Mouse (Mus musculus): ENCODE results near the gene Zfhx2. TPM values are rescaled to one million over a fixed set of nuclear protein-coding genes. Genes with fewer than 3 reads are reported as not detected.

The Zfhx2 gene
- polyA plus RNA-seq (2012; ENCODE audit: insufficient read depth, low replicate concordance), result 10.0 and 16.4 TPM in 2 replicates

DNA sequence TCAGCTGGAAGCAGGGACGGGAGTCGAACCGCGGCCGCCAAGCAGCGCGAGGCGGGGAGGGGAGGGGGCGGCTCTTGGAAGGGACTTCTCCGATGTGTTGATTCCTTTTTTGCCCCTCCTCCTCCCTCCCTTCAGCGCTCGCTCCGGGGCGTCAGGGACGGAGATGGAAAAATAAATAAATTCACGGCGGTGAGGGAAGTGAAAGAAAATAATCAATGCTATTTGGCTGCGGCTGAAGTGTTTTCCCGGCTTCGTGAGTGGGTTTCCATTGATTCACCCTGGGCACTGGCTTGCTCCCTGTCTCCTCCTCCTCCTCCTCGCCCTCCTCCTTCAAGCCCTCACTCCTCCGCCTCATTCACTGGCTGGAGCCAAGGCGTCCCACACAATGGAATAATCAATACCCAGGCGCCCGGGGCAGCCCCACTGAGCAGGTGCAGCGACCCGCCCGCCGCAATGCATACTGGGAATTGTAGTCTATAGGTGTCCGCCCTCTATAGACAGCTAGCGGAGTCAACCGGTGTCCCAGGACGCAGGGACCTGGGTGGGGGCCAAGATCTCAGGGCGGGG is at the start of gene Zfhx2:
TSS of gene Zfhx2 (minus strand) at position 314 of the 567 bp plus-strand sequence.
- Histone ChIP-seq H3K36me3 (replicated peaks; ENCODE audit: low read length) (peaks cover 6% of the 10 kb centered on the region), H3K27me3 (replicated peaks) (no peaks in the 10 kb centered on the region), H3K4me1 (peaks cover 84% of the 10 kb centered on the region), H3K4me3 (replicated peaks) (peak within 1 kb of the TSS; percentile 96), H3K9me3 (no peaks in the 10 kb centered on the region)
- TF ChIP-seq GATA1 (IDR thresholded peaks at IDR 0.05; ENCODE audit: borderline replicate concordance, low read length), result no peak
- no peak for TF ChIP-seq FLI1 (IDR thresholded peaks at IDR 0.05; ENCODE audit: low read length)

DNA sequence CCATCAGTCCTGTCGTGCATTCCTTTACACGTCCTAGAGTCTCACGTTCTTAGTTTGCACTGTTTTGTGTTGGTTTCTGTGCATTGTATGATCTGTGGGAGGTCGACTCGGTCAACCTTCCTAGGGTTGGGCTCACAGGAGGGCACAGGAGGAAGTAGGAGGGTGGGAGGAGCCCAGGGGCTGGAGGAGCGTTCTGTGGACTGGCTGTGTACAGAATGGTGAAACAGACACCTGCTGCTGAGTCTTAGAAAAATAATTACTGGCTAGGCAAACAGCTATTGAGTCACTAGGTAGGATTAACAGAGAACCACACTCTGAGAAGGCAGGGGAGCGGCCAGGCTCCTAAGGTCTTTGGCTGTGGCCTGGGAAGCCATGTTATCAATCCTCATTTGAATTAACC is 47.2 kb upstream of the Zfhx2 start:
- Histone ChIP-seq H3K4me1 (peaks cover 26% of the 10 kb centered on the region), H3K4me3 (replicated peaks) (no peak overlapping the region), H3K9me3 (no peaks in the 10 kb centered on the region), H3K27me3 (replicated peaks) (peaks cover 38% of the 10 kb centered on the region), H3K36me3 (replicated peaks; ENCODE audit: low read length) (no peaks in the 10 kb centered on the region)
- TF ChIP-seq FLI1 (IDR thresholded peaks at IDR 0.05; ENCODE audit: low read length), result no peak
- TF ChIP-seq GATA1 (IDR thresholded peaks at IDR 0.05; ENCODE audit: borderline replicate concordance, low read length), result no peak

DNA sequence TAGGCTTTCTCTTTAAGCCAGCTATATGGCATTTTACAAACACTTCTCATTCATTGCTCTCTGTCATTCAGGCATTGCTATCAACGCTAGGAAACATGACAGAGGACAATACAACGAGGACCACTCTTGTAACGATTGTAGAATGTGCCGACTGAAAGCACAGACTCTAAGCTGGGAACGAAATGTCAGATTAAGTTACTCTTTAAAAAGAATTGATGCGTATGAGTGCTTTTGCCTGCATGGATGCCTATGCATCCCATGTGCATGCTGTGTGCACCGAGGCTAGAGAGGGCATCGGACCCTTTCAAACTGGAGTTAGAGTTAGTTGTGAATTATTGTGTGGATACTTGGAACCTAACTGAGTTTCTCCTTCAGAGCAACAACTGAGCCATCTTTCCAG is 43.6 kb upstream of the Zfhx2 start:
- Histone ChIP-seq H3K27me3 (replicated peaks) (peaks cover 38% of the 10 kb centered on the region), H3K4me3 (replicated peaks) (no peak overlapping the region), H3K4me1 (peaks cover 13% of the 10 kb centered on the region), H3K36me3 (replicated peaks; ENCODE audit: low read length) (no peaks in the 10 kb centered on the region), H3K9me3 (peaks cover 15% of the 10 kb centered on the region; the same call in 1 of the 2 replicates)
- TF ChIP-seq FLI1 (IDR thresholded peaks at IDR 0.05; ENCODE audit: low read length) (no peak), GATA1 (IDR thresholded peaks at IDR 0.05; ENCODE audit: borderline replicate concordance, low read length) (no peak)

DNA sequence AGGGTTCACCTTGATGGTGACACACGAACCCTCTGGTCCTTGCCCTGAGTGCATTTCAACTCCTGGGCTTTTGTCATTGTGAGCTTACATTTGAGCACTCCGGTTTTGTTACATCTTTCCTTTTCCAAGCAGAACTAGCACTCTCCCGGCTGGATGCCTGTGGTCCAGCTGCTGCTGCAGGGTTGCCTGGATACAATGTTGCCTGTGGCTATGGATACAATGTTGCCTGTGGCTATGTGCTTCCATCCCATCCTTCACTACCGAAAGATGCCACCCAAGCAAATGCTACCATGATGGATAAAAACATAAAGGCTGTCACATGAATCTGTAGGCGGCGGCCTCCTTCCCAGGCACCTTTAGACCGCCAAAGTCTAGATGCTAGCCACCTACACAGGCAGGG is 34.4 kb upstream of the Zfhx2 start:
- TF ChIP-seq GATA1 (IDR thresholded peaks at IDR 0.05; ENCODE audit: borderline replicate concordance, low read length), result no peak
- no peak for TF ChIP-seq FLI1 (IDR thresholded peaks at IDR 0.05; ENCODE audit: low read length)
- Histone ChIP-seq H3K4me3 (replicated peaks) (no peak overlapping the region), H3K9me3 (peaks cover 6% of the 10 kb centered on the region), H3K36me3 (replicated peaks; ENCODE audit: low read length) (no peaks in the 10 kb centered on the region), H3K27me3 (replicated peaks) (peaks cover 73% of the 10 kb centered on the region), H3K4me1 (peaks cover 17% of the 10 kb centered on the region)

DNA sequence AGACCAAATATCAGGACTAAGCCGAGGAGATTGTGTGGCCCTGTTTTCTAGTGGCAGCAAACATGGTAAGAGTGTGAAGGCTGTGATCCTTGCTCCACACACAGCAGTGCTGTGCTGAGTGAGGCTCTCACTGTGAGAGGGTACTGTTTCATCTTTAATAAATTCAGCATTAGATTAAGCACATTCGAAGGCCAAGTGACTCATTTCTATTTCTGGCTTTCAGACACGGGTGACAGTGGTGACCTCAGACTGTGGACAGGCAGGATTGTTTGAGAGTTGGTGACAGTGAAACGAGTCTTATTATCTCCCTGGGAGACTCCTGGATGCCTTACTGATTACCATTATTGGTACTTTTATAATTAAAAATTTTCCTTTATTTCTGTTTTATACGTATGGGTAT is 33.6 kb upstream of the Zfhx2 start:
- H3K9me3 ChIP-seq, result peaks cover 6% of the 10 kb centered on the region
- H3K4me3 ChIP-seq (replicated peaks), result no peak overlapping the region
- no peaks in the 10 kb centered on the region for H3K36me3 ChIP-seq (replicated peaks; ENCODE audit: low read length)
- peaks cover 17% of the 10 kb centered on the region for H3K4me1 ChIP-seq
- TF ChIP-seq FLI1 (IDR thresholded peaks at IDR 0.05; ENCODE audit: low read length), result no peak
- no peak for TF ChIP-seq GATA1 (IDR thresholded peaks at IDR 0.05; ENCODE audit: borderline replicate concordance, low read length)
- peaks cover 71% of the 10 kb centered on the region for H3K27me3 ChIP-seq (replicated peaks)

DNA sequence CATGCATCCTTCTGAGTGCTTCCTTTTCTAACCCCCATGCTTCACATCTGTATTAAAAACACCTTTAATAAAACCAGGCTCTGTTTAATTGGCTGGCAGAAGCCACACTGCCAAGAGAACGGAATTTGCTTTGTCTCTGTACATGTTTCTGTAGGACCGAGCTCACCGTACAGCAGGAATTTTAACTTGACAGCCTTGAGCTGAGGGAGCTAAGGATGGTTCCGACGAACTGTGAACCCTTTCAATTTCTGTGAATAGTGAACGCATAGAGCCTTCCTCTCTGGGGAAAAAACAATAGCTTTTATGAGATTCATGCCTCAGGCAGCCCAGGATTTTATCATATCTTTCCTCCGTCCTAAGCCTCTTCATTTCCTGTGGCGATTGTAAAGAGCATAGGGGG is 30.2 kb upstream of the Zfhx2 start:
- peaks cover 27% of the 10 kb centered on the region for H3K4me1 ChIP-seq
- peaks cover 68% of the 10 kb centered on the region for H3K27me3 ChIP-seq (replicated peaks)
- peak overlapping the region; percentile 74 for H3K4me3 ChIP-seq (replicated peaks)
- peaks cover 6% of the 10 kb centered on the region for H3K9me3 ChIP-seq
- H3K36me3 ChIP-seq (replicated peaks; ENCODE audit: low read length), result no peaks in the 10 kb centered on the region
- no peak for TF ChIP-seq FLI1 (IDR thresholded peaks at IDR 0.05; ENCODE audit: low read length)
- no peak for TF ChIP-seq GATA1 (IDR thresholded peaks at IDR 0.05; ENCODE audit: borderline replicate concordance, low read length)

DNA sequence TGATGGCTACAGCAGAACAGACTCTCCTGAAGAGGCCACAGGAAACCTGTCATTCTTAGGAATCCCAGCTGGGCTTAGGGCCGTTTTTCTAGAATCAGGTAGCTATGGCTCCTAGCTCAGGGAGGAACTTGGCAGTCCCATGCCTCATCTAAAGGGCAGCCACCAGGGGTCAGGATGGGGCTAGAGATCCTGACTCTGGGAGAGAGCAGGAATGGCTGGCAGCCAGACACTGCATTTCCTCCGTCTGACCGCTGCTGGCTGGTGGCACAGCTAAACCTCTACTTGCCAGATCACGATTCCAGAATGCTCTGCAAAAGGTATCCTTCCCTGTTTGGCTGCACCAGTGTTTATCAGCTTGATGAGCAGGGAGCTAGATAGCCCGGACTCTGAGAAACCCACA is 29.8 kb upstream of the Zfhx2 start:
- Histone ChIP-seq H3K27me3 (replicated peaks) (peaks cover 69% of the 10 kb centered on the region), H3K4me1 (peaks cover 30% of the 10 kb centered on the region), H3K4me3 (replicated peaks) (peak overlapping the region; percentile 74), H3K36me3 (replicated peaks; ENCODE audit: low read length) (no peaks in the 10 kb centered on the region), H3K9me3 (peaks cover 6% of the 10 kb centered on the region)
- TF ChIP-seq FLI1 (IDR thresholded peaks at IDR 0.05; ENCODE audit: low read length), result no peak
- TF ChIP-seq GATA1 (IDR thresholded peaks at IDR 0.05; ENCODE audit: borderline replicate concordance, low read length), result no peak

DNA sequence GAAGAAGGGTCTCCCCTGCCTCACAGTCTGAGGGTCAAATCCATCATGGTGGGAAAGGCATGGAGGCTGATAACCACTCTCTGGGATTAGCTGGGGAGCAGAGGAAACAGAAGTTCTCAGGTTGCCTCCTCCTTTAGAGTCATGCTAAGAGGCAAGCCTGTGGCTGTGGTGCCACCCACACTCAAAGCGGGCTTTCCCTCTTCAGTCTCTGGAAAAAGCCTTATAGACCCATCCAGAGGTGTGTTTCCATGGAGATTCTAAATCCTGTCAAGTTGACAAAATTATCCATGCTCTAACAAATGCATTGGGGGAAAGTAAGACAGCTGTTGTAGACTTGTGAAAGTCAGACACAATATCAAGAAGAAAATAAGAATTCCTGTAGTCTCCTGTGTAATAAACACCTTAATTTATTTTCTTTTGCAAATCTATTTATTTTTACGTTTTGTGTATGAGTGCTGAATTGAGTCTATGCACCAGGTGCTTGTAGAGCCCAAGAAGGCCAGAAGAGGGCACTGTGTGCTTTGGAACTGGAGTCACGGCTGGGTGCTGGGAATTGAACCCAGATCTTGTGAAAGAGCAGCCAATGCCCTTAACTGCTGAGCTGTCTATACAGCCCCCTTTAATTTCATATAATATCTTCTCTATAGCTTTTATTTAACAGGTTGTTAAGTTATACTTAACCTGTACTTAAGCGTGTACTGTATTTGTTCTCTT is 27.5 kb upstream of the Zfhx2 start:
- TF ChIP-seq FLI1 (IDR thresholded peaks at IDR 0.05; ENCODE audit: low read length) (no peak), GATA1 (IDR thresholded peaks at IDR 0.05; ENCODE audit: borderline replicate concordance, low read length) (no peak)
- Histone ChIP-seq H3K4me3 (replicated peaks) (no peak overlapping the region), H3K9me3 (no peaks in the 10 kb centered on the region), H3K27me3 (replicated peaks) (peaks cover 71% of the 10 kb centered on the region), H3K4me1 (peaks cover 49% of the 10 kb centered on the region), H3K36me3 (replicated peaks; ENCODE audit: low read length) (no peaks in the 10 kb centered on the region)

DNA sequence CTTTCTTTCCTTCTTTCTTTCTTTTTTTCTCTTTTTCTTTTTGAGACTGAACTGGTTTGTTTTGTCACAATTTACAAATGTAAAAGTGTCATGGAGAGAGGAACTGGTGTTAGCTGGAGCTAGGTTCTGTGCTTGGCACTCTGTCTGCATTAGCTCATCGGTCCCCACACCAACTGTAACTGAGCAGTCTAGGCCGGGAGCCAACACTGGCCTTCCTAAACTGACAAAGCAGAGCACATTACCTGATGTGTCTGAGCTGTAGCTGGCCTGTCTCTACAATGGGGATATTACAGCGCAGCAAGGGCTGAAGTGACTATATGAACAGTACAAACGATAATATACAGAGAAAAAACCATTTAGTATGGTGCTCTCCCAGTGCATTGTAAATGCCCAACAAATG is 26.7 kb upstream of the Zfhx2 start:
- Histone ChIP-seq H3K4me1 (peaks cover 53% of the 10 kb centered on the region), H3K36me3 (replicated peaks; ENCODE audit: low read length) (no peaks in the 10 kb centered on the region), H3K27me3 (replicated peaks) (peaks cover 72% of the 10 kb centered on the region), H3K4me3 (replicated peaks) (no peak overlapping the region), H3K9me3 (0 out of 2 replicates have a peak, but pooled peaks cover under 1% of the 10 kb centered on the region)
- TF ChIP-seq GATA1 (IDR thresholded peaks at IDR 0.05; ENCODE audit: borderline replicate concordance, low read length) (no peak), FLI1 (IDR thresholded peaks at IDR 0.05; ENCODE audit: low read length) (no peak)

Measured in megakaryocyte, embryonic 14.5 days (primary cell).